Mouse (Mus musculus) spleen, adult 18-20 months (tissue): ENCODE results near the gene Ceacam5.

Experiments used
- DNase-seq, 2 experiments: peaks; one replicate each; pipeline ENCODE4 v3.0.0; 2022; ENCODE audit warnings: mixed read lengths in 2 of 2

The Ceacam5 gene

GRCm38 (mm10) chr7:17712938-17713337, at the start of gene Ceacam5:
Ceacam5 (plus strand) TSS chr7:17713238.
- DNase-seq = no peak
